Mouse (Mus musculus) spleen, postnatal 10 days (tissue): ENCODE measurements around the gene Ahsg.

Experiments
- DNase-seq, 2 experiments: peaks; one replicate each; pipeline ENCODE4 v3.0.0; 2021 to 2022; ENCODE audit warnings: low spot score in 2 of 2

Gene Ahsg

GRCm38 (mm10) chr16:22890683-22891510 lies at the start of gene Ahsg:
TSS of gene Ahsg (plus strand) at chr16:22891277.
- no peak for DNase-seq

GRCm38 (mm10) chr16:22842871-22843270 lies 48.2 kb upstream of the Ahsg start:
- no peak for DNase-seq

- peak; percentile 27 to 70 for DNase-seq
These were observed 46.8 kb upstream of the Ahsg start for GRCm38 (mm10) chr16:22844061-22844801.

- DNase-seq = no peak
These were observed 46.2 kb upstream of the Ahsg start for GRCm38 (mm10) chr16:22844834-22845233.

GRCm38 (mm10) chr16:22845481-22845880 lies 45.6 kb upstream of the Ahsg start:
- no peak for DNase-seq

- no peak for DNase-seq
These were observed 43.4 kb upstream of the Ahsg start for GRCm38 (mm10) chr16:22847686-22848085.

GRCm38 (mm10) chr16:22848331-22848730 lies 42.7 kb upstream of the Ahsg start:
- DNase-seq = no peak

GRCm38 (mm10) chr16:22852709-22853108 lies 38.4 kb upstream of the Ahsg start:
- peak; percentile 12 to 22 for DNase-seq

- peak; percentile 17 to 24 for DNase-seq
These were observed 34.3 kb upstream of the Ahsg start for GRCm38 (mm10) chr16:22856773-22857172.

GRCm38 (mm10) chr16:22857431-22858113 lies 33.5 kb upstream of the Ahsg start, which contains the start of the genes Tbccd1 and Dnajb11:
TSS of gene Tbccd1 (minus strand) at chr16:22857669.
TSS of gene Dnajb11 (plus strand) at chr16:22857845.
- DNase-seq = peak; percentile 92 to 98

- no peak for DNase-seq
These were observed 18.7 kb upstream of the Ahsg start for GRCm38 (mm10) chr16:22872397-22872796.

GRCm38 (mm10) chr16:22873369-22873768 lies 17.7 kb upstream of the Ahsg start:
- no peak for DNase-seq

GRCm38 (mm10) chr16:22876218-22877043 lies 14.6 kb upstream of the Ahsg start:
- DNase-seq = peak; percentile 15 to 61

GRCm38 (mm10) chr16:22877660-22878390 lies 13.3 kb upstream of the Ahsg start:
- no peak for DNase-seq

GRCm38 (mm10) chr16:22878716-22879115 lies 12.4 kb upstream of the Ahsg start:
- DNase-seq = no peak

- DNase-seq = no peak
These were observed 11.0 kb upstream of the Ahsg start for GRCm38 (mm10) chr16:22879945-22880595.

- DNase-seq = no peak
These were observed 10.2 kb upstream of the Ahsg start for GRCm38 (mm10) chr16:22880900-22881299.

- DNase-seq = no peak
These were observed 9.6 kb upstream of the Ahsg start for GRCm38 (mm10) chr16:22881487-22881886.

GRCm38 (mm10) chr16:22883441-22883840 lies 7.6 kb upstream of the Ahsg start:
- DNase-seq = no peak

- DNase-seq = peak in 1 of 2 experiments; percentile 37
These were observed 5.7 kb upstream of the Ahsg start for GRCm38 (mm10) chr16:22885356-22885755.
